Mouse (Mus musculus): ENCODE results near the gene Olfr211.

DNA sequence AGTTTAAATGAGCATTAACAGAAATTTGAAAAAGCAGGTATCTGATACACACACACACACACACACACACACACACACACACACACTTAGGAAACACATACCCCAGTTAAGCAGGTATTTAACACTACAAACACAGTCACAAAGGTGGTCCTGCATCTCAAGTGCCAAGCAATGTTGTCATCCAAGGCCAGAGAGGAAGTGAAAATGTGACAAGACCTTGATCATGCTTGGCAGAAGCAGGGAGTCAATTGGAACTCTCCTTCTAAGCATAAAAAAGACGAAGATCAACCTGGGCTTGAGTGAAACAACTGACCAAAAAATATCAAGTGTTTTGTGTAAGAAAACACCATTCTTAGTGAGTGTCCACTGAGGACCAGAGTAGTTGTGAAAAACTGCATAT is 7.1 kb downstream of the Olfr211 start:
- no peak for TF ChIP-seq EP300 (IDR thresholded peaks at IDR 0.05; ENCODE audit: low read depth)
- no peak for TF ChIP-seq CTCF (IDR thresholded peaks at IDR 0.05; ENCODE audit: low read depth)

Measured in liver, postnatal 0 days (tissue).